Mouse (Mus musculus): ENCODE data around the gene Nell1. TPM values are rescaled to one million over a fixed set of nuclear protein-coding genes. Genes with fewer than 3 reads are reported as not detected.

The Nell1 gene
- total and polyA plus RNA-seq, 2 experiments from 2014 or later = 56.9 to 68.7 TPM

DNA sequence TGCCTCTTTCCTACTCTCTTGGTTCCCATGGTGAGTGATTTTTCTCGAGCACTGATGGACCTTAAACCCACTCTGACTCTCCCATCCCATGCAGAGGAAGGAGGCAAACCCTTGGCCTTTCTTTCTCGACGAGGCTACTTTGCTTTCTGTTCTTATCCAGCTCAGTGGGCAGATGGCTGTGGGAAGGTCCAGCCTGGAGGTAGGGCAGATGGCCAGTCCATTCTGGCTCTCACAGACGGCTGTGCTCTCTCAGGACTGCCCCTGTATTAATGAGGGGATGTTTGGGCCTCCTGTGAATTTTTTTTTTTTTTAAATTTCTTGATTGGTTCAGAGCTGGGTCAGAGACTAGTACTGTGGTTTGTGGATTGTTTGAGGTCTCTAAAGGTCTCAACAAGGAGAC lies 5.1 kb upstream of the Nell1 start:
- H3K9ac ChIP-seq (replicated peaks; ENCODE audit: low read length, poor library complexity, severe bottlenecking) = no peak overlapping the region
- H3K4me3 ChIP-seq (ENCODE audit: low read depth, low read length) = no peak overlapping the region
- TF ChIP-seq CTCF (IDR thresholded peaks at IDR 0.05) = no peak
- no peaks in the 10 kb centered on the region for H3K4me1 ChIP-seq (ENCODE audit: insufficient read depth, low read length)
- ATAC-seq (ENCODE audit: low FRiP score) (no peak), DNase-seq (ENCODE audit: low spot score) (peak; percentile 28)
- no peaks in the 10 kb centered on the region for H3K36me3 ChIP-seq (ENCODE audit: insufficient read depth, low read length)
- no peaks in the 10 kb centered on the region for H3K9me3 ChIP-seq (ENCODE audit: low read length)
- H3K4me2 ChIP-seq (ENCODE audit: low read depth, low read length, poor library complexity, severe bottlenecking) = no peak overlapping the region
- H3K27ac ChIP-seq (ENCODE audit: low read depth, low read length) = no peak overlapping the region
- H3K27me3 ChIP-seq (ENCODE audit: insufficient read depth, low read length) = no peaks in the 10 kb centered on the region; the same call in 1 of the 2 replicates
- 26% methylated on average over 4 of the region's 4 CpGs for WGBS

GRCm38 (mm10) chr7:49975441-49976121 lies 917 bp downstream of the Nell1 start:
- peak; percentile 59 for TF ChIP-seq CTCF (IDR thresholded peaks at IDR 0.05)
- Histone ChIP-seq H3K36me3 (ENCODE audit: insufficient read depth, low read length) (no peaks in the 10 kb centered on the region), H3K27me3 (ENCODE audit: insufficient read depth, low read length) (peaks cover 12% of the 10 kb centered on the region), H3K4me2 (ENCODE audit: low read depth, low read length, poor library complexity, severe bottlenecking) (peak overlapping the region; percentile 84), H3K9ac (replicated peaks; ENCODE audit: low read length, poor library complexity, severe bottlenecking) (peak overlapping the region; percentile 65), H3K9me3 (ENCODE audit: low read length) (no peaks in the 10 kb centered on the region), H3K4me1 (ENCODE audit: insufficient read depth, low read length) (peaks cover 3% of the 10 kb centered on the region; the same call in 1 of the 2 replicates), H3K27ac (ENCODE audit: low read depth, low read length) (peak overlapping the region; percentile 59; the same call in 1 of the 2 replicates), H3K4me3 (ENCODE audit: low read depth, low read length) (peak overlapping the region; percentile 63)
- ATAC-seq (ENCODE audit: low FRiP score) = peak; percentile 59; the same call in 1 of the 2 replicates
- 0% methylated on average over 40 of the region's 40 CpGs for WGBS
- no peak for DNase-seq (ENCODE audit: low spot score)

GRCm38 (mm10) chr7:49981511-49982227 lies 7.0 kb downstream of the Nell1 start:
- no peak overlapping the region for H3K4me2 ChIP-seq (ENCODE audit: low read depth, low read length, poor library complexity, severe bottlenecking)
- 16% methylated on average over 9 of the region's 9 CpGs for WGBS

GRCm38 (mm10) chr7:49984698-49985097 lies 10.0 kb downstream of the Nell1 start:
- TF ChIP-seq CTCF (IDR thresholded peaks at IDR 0.05) = no peak
- no peak for DNase-seq (ENCODE audit: low spot score)

More at GRCm38 (mm10) chr7:49981511-49982227, 7.0 kb downstream of the Nell1 start:
- Histone ChIP-seq H3K9me3 (ENCODE audit: low read length) (no peaks in the 10 kb centered on the region), H3K27me3 (ENCODE audit: insufficient read depth, low read length) (peaks cover 3% of the 10 kb centered on the region; the same call in 1 of the 2 replicates), H3K4me3 (ENCODE audit: low read depth, low read length) (no peak overlapping the region), H3K4me1 (ENCODE audit: insufficient read depth, low read length) (no peaks in the 10 kb centered on the region), H3K9ac (replicated peaks; ENCODE audit: low read length, poor library complexity, severe bottlenecking) (no peak overlapping the region), H3K27ac (ENCODE audit: low read depth, low read length) (no peak overlapping the region), H3K36me3 (ENCODE audit: insufficient read depth, low read length) (no peaks in the 10 kb centered on the region)
- DNase-seq (ENCODE audit: low spot score) (peak; percentile 21), ATAC-seq (ENCODE audit: low FRiP score) (no peak)
- peak; percentile 66 for TF ChIP-seq CTCF (IDR thresholded peaks at IDR 0.05)

GRCm38 (mm10) chr7:49985947-49986346 lies 11.3 kb downstream of the Nell1 start:
- Histone ChIP-seq H3K27ac (ENCODE audit: low read depth, low read length) (no peak overlapping the region), H3K36me3 (ENCODE audit: insufficient read depth, low read length) (no peaks in the 10 kb centered on the region), H3K4me1 (ENCODE audit: insufficient read depth, low read length) (no peaks in the 10 kb centered on the region), H3K27me3 (ENCODE audit: insufficient read depth, low read length) (no peaks in the 10 kb centered on the region), H3K9me3 (ENCODE audit: low read length) (no peaks in the 10 kb centered on the region), H3K4me3 (ENCODE audit: low read depth, low read length) (no peak overlapping the region), H3K4me2 (ENCODE audit: low read depth, low read length, poor library complexity, severe bottlenecking) (no peak overlapping the region), H3K9ac (replicated peaks; ENCODE audit: low read length, poor library complexity, severe bottlenecking) (no peak overlapping the region)
- WGBS = 93% methylated on average over 8 of the region's 8 CpGs
- TF ChIP-seq CTCF (IDR thresholded peaks at IDR 0.05) = no peak
- ATAC-seq (ENCODE audit: low FRiP score) = no peak
- DNase-seq (ENCODE audit: low spot score) = no peak

More at GRCm38 (mm10) chr7:49984698-49985097, 10.0 kb downstream of the Nell1 start:
- no peaks in the 10 kb centered on the region for H3K9me3 ChIP-seq (ENCODE audit: low read length)
- H3K4me3 ChIP-seq (ENCODE audit: low read depth, low read length) = no peak overlapping the region
- WGBS = 33% methylated on average over 6 of the region's 6 CpGs
- H3K4me1 ChIP-seq (ENCODE audit: insufficient read depth, low read length) = no peaks in the 10 kb centered on the region
- no peaks in the 10 kb centered on the region for H3K27me3 ChIP-seq (ENCODE audit: insufficient read depth, low read length)
- no peak overlapping the region for H3K4me2 ChIP-seq (ENCODE audit: low read depth, low read length, poor library complexity, severe bottlenecking)
- H3K36me3 ChIP-seq (ENCODE audit: insufficient read depth, low read length) = no peaks in the 10 kb centered on the region
- no peak overlapping the region for H3K27ac ChIP-seq (ENCODE audit: low read depth, low read length)
- no peak for ATAC-seq (ENCODE audit: low FRiP score)
- no peak overlapping the region for H3K9ac ChIP-seq (replicated peaks; ENCODE audit: low read length, poor library complexity, severe bottlenecking)

- no peak for TF ChIP-seq CTCF (IDR thresholded peaks at IDR 0.05)
- DNase-seq (ENCODE audit: low spot score) = peak; percentile 26
- ATAC-seq (ENCODE audit: low FRiP score) = no peak
Measured at GRCm38 (mm10) chr7:49999321-49999720, 24.7 kb downstream of the Nell1 start.

More at GRCm38 (mm10) chr7:49999321-49999720, 24.7 kb downstream of the Nell1 start:
- no peaks in the 10 kb centered on the region for H3K27me3 ChIP-seq (ENCODE audit: insufficient read depth, low read length)
- no peak overlapping the region for H3K4me2 ChIP-seq (ENCODE audit: low read depth, low read length, poor library complexity, severe bottlenecking)
- no peaks in the 10 kb centered on the region for H3K36me3 ChIP-seq (ENCODE audit: insufficient read depth, low read length)
- no peaks in the 10 kb centered on the region for H3K9me3 ChIP-seq (ENCODE audit: low read length)
- 77% methylated on average over 4 of the region's 4 CpGs for WGBS
- no peak overlapping the region for H3K27ac ChIP-seq (ENCODE audit: low read depth, low read length)
- no peak overlapping the region for H3K4me3 ChIP-seq (ENCODE audit: low read depth, low read length)
- no peak overlapping the region for H3K9ac ChIP-seq (replicated peaks; ENCODE audit: low read length, poor library complexity, severe bottlenecking)
- no peaks in the 10 kb centered on the region for H3K4me1 ChIP-seq (ENCODE audit: insufficient read depth, low read length)
